Mouse (Mus musculus) lung, adult 2 months (tissue): ENCODE data around the gene Ksr2.

Source experiments
- CTCF ChIP-seq: fragments of 200-500 bp; IDR thresholded peaks from 2 replicates; pipeline ENCODE4 v1.5.1; 2011; ENCODE audit warnings: mild to moderate bottlenecking, low read length, control low read depth; ENCODE audit not compliant: insufficient read depth
- POLR2A ChIP-seq: fragments of 200-500 bp; IDR thresholded peaks from 2 replicates; pipeline ENCODE4 v1.6.1; 2011; ENCODE audit warnings: low read depth, mild to moderate bottlenecking, control low read depth, low read length, borderline replicate concordance; ENCODE audit errors: extremely low read depth

- TF ChIP-seq CTCF (no peak), POLR2A (no peak)
Measured at GRCm38 (mm10) chr5:117443141-117443540, 29.3 kb downstream of the Ksr2 start.
